Mouse (Mus musculus) urinary bladder, postnatal 10 days (tissue): ENCODE measurements around the gene Smim8.
"Not testable (repeated sequence)": the region's sequence is repeated elsewhere in the genome, so short reads cannot be mapped to it uniquely, and the experiment has no call there.

ENCODE experiments used
- DNase-seq: peaks from one replicate; pipeline ENCODE4 v3.0.0; 2022; ENCODE audit warnings: low spot score

Gene Smim8

GRCm38 (mm10) chr4:34777677-34778527, at the start of gene Smim8:
Gene Smim8, minus strand, starts transcription at chr4:34778423.
- DNase-seq, result peak; percentile 43

DNA sequence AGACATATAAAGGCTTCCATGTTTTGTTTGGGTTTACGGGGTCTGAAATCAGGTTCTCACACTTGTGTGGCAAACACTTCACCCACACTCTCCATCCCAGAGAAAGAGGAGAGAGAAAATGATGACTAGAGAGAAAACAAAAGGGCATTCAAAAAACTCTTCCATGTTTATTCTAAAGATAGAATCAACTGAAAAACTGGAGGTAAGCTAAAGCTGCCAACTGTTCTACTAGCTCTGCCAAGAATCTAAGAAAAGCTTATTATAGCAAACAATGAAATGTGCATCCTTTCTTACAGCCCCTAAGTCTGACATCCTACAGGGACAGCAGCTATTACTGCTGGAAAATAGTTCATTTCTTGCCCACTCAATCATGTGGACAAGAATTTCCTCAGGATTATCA, 45.7 kb upstream of the Smim8 start:
- DNase-seq, result no peak

- DNase-seq, result no peak
These were observed 41.7 kb upstream of the Smim8 start for GRCm38 (mm10) chr4:34819904-34820303.

DNA sequence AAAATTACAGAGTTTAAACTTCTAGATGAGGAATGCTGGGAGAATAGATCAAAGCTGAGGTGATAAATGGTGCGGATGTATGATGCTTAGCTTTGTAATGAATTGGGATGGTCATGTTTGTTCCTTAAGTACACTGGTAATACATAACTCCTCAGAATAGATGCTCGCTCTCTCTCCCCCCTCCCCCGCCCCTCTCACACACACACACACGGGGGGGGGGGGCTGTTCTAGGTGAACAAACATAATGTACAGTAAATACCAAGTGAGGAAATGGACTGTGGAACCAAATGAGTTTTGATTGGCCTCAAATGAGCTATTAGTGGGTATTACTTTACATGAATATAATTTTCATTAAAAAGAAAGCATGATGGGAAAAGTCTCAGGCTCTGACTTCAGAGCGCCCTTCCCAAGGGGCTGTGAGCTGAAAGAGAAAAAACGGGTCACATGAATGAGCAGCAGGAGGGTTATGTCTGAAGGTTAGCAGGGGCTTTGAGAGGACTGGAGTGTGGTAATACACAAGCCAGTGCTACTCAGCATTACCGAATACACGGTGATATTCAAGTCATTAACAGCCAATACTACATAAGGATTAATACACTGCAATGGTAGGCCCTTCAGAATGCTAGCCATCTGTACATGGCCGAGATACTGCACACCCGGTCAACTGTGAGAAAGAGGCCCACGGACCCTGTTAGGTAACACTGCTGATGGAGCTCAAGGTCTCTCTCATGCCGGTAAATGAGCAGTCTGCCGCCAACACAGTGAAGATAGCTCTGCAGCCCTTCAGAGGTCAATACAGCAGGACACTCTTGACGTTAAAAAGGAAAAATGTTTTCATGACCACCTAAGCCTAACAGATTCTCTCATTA, 23.2 kb upstream of the Smim8 start:
- DNase-seq, result no peak

DNA sequence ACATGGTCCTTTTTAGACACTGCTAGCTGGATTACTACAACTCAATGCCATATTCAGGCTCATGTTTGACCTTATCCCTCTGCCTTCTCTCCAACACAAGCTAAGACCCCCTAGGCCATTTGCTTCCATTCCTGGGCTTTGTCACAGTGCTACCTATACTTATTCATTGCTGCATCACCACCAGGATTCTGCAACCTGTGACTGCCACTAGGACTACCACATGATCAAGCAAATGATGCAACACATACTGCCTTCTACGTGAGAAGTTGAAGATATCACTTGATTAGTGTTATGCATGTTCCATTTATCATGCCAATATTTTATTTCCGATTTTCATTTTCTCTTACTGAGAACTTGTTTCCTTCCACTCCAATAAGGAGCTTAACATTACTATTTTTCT, 19.8 kb upstream of the Smim8 start:
- DNase-seq, result no peak

- no peak for DNase-seq
These were observed 19.2 kb upstream of the Smim8 start for GRCm38 (mm10) chr4:34797294-34797983.

GRCm38 (mm10) chr4:34796294-34796693, 18.1 kb upstream of the Smim8 start:
- DNase-seq, result no peak

- DNase-seq, result no peak
These were observed 8.3 kb upstream of the Smim8 start for GRCm38 (mm10) chr4:34786476-34786875.

DNA sequence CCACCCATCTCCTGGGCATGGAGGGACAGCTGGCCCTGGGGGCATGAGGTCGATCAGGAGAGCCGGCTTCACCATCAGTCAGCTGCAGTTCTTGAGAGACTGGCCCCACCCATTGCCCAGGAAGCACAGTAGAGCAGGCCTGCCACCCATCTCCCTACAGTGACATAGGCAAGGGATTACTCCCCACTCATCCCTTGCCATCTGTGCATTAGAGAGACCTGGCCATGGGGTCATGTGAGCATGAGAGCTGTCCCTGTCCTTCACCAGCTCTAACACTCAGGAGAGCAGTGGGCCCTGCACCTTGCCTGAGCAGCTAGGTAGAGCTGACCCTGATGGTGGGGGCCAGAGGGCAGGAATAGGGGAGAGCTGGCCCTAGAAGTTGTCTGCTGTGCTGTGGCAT, 7.4 kb upstream of the Smim8 start:
- no peak for DNase-seq

DNA sequence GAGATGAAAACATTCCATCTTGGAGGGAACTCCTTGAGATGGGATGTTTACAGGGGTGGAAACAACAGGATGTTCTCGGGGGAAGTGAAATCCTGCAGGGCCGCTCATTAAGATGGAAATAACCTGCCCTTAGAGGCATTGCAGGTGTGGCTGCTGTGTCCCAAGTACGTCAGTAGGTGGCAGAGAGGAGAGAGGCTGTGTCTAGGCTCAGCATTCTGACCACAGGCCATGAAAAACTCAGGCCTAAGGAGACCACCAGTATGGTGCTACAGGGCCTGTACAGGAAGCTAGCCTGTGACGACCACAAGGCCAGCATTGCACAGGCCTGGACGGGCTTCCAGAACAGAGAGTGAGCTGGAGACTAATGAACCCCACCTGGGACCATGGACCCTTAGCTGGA, 6.6 kb upstream of the Smim8 start:
- DNase-seq, result no peak

GRCm38 (mm10) chr4:34782730-34783129, 4.5 kb upstream of the Smim8 start:
- no peak for DNase-seq

DNA sequence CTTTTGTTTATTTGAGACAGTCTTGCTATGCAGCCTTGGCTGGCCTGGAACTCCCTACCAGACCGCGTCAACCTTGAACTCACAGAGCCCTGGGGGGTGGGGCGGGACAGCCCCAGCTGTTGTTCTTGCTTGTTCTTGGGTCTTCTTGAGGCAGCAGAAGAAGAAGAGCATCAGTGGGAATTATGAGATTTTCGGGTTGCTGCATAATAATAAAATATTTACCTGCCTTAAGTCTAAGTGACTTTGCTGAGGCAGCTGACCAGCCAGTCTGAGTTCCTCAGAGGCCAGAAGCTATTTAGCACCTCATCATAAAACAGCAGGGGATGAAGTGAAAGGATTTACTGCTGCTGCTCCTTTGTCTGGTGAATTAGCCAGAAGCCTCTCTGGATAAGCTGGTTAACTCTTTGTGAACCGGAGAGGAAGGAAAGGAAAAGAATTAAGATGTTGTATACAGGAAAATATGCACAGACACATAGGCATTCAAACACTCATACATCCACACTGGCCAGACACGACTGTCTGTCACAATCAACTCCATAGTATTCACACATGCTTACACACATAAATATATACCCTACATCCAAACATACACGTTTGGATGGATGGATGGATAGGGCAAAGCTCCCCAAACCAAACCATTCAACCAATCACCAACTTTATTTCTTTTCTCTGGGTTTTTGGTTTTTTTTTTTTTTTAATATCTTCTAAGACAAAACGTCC, 6.4 kb downstream of the Smim8 start:
- no peak for DNase-seq

GRCm38 (mm10) chr4:34756163-34756562, 22.1 kb downstream of the Smim8 start, which contains the start of gene Gm136:
Gene Gm136, minus strand, starts transcription at chr4:34756263.
- no peak for DNase-seq

GRCm38 (mm10) chr4:34749236-34749635, 29.0 kb downstream of the Smim8 start:
- DNase-seq, result no peak

- DNase-seq, result no peak
These were observed 43.8 kb downstream of the Smim8 start for GRCm38 (mm10) chr4:34734461-34734860.

DNA sequence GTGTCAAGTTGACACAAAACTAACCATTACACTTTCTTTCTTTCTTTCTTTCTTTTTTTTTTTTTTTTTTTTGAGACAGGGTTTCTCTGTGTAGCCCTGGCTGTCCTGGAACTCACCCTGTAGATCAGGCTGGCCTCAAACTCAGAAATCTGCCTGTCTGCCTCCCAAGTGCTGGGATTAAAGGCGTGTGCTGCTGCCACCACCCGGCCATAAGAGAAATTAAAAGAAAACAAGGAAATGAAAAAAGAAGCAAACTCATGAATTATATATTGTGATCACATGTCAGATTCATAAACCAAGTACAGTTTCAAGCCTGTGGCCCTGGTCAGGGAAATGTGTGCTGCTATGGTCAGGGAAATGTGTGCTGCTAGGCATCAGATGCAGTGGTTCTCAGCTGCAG, 44.8 kb downstream of the Smim8 start:
- DNase-seq, result not testable (repeated sequence)

- DNase-seq, result no peak
These were observed 48.3 kb downstream of the Smim8 start, which contains the start of gene Cfap206 for GRCm38 (mm10) chr4:34729851-34730341. Gene Cfap206, minus strand, starts transcription at chr4:34730206.

- DNase-seq, result not testable (repeated sequence)
These were observed 52.5 kb downstream of the Smim8 start for GRCm38 (mm10) chr4:34725710-34726109.

GRCm38 (mm10) chr4:34724306-34724705, 53.9 kb downstream of the Smim8 start:
- no peak for DNase-seq

- DNase-seq, result no peak
These were observed 55.0 kb downstream of the Smim8 start for GRCm38 (mm10) chr4:34723186-34723585.

DNA sequence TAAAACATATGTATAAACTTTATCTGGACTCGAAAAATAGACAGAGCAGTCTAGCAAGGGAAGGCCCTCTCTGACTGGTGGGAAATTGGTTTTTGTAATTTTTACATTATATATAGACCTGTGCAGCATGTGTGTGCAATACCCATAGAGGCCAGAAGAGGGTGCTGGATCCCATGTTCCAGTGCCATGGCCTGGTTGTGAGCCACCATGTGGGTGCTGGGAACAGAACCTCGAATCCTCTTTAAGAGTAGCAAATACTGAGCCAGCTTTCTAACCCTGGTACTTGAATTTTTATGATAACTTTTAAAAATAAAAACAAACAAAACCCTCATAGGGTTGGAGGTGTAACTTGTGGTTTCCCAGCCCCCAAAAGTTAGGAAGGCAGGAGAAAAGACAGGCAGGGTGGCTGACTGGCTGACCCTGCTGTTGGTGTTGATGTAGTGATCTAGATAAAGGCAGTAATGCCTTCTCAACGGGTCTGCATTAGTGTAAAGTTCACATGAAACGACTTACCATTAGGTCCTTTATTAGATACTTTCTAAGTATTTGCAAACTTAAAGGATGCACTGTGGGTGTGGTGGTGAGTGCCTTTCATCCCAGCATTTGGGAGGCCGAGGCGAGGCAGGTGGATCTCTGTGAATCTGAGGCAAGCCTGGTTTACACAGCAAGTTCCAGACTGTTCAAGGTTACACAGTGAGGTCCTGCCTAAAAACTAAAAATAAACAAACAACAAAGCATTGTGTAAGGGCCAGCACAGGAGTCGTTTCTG, 57.9 kb downstream of the Smim8 start:
- no peak for DNase-seq
